Mouse (Mus musculus) retina, embryonic 14.5 days (tissue): ENCODE measurements around the gene Pdk1.
"Not testable (repeated sequence)": the region's sequence is repeated elsewhere in the genome, so short reads cannot be mapped to it uniquely, and the experiment has no call there.

ENCODE experiments used
- DNase-seq: peaks from one replicate; pipeline ENCODE4 v3.0.0-alpha.2; 2015; ENCODE audit warnings: low spot score

The Pdk1 gene

DNA sequence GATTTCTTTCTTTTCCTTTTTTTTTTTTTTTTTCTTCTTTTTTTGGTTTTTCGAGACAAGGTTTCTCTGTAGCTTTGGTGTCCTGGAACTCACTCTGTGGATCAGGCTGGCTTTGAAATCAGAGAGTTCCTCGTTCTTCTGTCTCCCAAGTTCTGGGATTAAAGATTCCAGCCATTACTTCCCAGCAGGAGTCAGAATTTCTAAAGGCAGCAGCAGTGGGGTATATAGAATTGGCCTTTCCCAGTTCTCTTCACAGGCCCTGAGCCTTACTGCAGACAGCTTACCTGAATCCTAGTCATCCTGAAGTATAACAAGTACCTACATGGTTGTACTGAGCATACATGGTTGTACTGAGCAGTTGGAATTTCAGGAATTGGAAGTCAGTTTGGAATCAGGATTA is 1.8 kb downstream of the Pdk1 start:
- no peak for DNase-seq

- no peak for DNase-seq
Observed at GRCm38 (mm10) chr2:71877865-71878264, 4.8 kb downstream of the Pdk1 start.

- no peak for DNase-seq
Observed at GRCm38 (mm10) chr2:71878441-71878840, 5.4 kb downstream of the Pdk1 start.

GRCm38 (mm10) chr2:71878943-71879342 is 5.9 kb downstream of the Pdk1 start:
- DNase-seq = no peak

- DNase-seq = no peak
Observed at GRCm38 (mm10) chr2:71882914-71883651, 10.1 kb downstream of the Pdk1 start.

GRCm38 (mm10) chr2:71887269-71887668 is 14.2 kb downstream of the Pdk1 start:
- DNase-seq = no peak

GRCm38 (mm10) chr2:71888437-71888836 is 15.4 kb downstream of the Pdk1 start:
- no peak for DNase-seq

GRCm38 (mm10) chr2:71891536-71891935 is 18.5 kb downstream of the Pdk1 start:
- peak; percentile 40 for DNase-seq

GRCm38 (mm10) chr2:71892741-71893349 is 19.8 kb downstream of the Pdk1 start:
- DNase-seq = no peak

GRCm38 (mm10) chr2:71895596-71896286 is 22.7 kb downstream of the Pdk1 start:
- no peak for DNase-seq

GRCm38 (mm10) chr2:71897420-71897819 is 24.4 kb downstream of the Pdk1 start:
- peak; percentile 33 for DNase-seq

- peak; percentile 77 for DNase-seq
Observed at GRCm38 (mm10) chr2:71898335-71898856, 25.4 kb downstream of the Pdk1 start.

DNA sequence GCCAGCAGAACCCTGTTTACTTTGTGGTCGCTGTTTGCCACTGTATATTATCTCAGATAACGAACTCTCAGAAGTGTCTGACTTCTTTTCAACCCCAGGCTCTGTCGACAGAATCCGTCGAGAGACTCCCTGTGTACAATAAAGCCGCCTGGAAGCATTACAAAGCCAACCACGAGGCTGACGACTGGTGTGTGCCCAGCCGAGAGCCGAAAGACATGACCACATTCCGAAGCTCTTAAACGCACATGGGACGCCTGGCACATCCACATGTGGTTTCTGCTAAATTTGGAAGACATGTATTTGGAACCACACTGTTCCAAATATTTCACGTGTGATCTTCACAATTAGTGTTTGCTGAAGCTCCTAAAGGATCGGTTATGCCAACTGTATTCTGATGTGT is 26.9 kb downstream of the Pdk1 start:
- DNase-seq = no peak

GRCm38 (mm10) chr2:71905154-71905553 is 32.1 kb downstream of the Pdk1 start:
- DNase-seq = no peak

GRCm38 (mm10) chr2:71906356-71906755 is 33.3 kb downstream of the Pdk1 start:
- DNase-seq = not testable (repeated sequence)

GRCm38 (mm10) chr2:71913911-71914310 is 40.9 kb downstream of the Pdk1 start:
- DNase-seq = no peak

- no peak for DNase-seq
Observed at GRCm38 (mm10) chr2:71919227-71919647, 46.2 kb downstream of the Pdk1 start.

DNA sequence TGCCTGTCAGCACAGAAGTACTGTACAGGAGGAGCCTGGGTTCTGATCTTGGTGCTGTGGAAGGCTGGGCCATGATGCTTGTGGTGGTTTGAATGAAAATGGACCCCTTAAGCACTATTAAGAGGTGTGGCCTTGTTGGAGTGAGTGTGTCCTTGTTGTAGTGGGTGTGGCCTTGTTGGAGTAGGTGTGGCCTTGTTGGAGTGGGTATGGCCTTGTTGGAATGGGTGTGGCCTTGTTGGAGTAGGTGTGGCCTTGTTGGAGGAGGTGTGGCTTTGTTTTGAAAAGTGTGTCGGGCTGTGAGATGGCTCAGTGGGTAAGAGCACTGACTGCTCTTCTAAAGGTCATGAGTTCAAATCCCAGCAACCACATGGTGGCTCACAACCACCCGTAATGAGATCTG is 51.9 kb downstream of the Pdk1 start:
- not testable (repeated sequence) for DNase-seq

DNA sequence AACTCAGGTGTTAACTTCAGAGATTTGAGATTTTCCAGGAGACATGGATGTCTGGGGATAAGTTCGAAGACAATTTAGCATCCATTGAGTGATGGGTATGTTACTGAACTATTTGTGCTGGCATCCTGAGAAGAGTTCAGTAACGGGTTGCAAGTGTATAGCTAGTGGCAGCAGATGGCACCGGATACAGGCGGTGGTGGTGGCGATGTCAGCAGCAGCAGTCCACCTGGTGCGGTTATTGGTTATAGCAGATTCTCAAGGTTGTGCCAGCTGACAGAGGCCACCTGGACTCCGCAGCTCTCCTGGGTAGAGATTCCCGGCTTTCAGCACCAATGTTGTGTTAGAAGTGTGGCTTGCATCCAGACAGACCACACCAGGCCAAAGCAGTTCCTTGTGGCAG is 61.0 kb downstream of the Pdk1 start:
- no peak for DNase-seq

DNA sequence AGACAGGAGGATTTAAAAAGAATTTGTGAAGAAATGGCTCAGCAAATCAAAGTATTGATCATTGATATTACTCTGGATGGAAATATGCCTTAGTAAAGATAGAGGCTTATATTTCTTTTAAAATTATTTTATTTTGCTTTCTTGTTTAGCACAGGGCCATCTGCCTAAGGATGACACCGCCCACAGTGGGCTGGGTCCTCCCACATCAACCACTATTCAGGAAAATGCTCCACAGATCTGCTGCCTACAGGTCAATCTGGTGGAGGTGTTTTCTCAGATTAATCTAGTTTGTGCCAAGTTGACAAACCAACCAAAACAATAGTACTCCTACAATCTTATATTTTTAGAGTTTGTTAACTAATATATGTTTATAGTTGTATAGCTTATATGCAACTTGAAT is 63.7 kb downstream of the Pdk1 start:
- DNase-seq = no peak

DNA sequence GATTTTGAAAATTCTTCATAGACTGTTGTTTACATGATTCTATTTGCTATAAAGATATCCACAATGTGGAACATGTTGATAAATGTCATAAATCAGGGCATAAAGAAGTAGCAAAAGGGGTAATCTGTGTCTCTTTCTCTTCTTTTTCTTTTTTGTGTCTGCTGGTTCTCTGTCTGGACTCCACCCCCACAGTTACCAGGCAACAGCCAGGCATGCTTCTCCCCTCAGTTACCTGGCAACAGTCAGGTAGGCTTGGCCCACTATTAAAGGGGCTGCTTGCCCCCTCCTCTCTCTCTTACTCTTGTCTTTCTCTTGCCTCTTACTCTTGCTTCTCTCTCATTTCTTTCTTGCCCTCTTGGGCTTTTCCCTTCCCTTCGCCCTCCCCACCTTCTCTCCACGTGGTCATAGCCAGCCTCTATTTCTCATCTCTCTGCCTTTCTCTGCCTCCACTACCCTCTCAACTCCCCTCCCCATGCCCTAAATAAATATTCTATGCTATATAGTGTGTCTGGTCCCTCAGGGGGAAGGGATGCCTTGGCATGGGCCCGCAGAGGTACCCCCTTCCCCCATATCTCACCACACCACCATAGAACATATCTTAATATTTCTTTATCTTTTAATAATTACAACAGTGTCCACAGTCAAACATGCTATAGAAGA is 64.8 kb downstream of the Pdk1 start:
- DNase-seq = no peak

DNA sequence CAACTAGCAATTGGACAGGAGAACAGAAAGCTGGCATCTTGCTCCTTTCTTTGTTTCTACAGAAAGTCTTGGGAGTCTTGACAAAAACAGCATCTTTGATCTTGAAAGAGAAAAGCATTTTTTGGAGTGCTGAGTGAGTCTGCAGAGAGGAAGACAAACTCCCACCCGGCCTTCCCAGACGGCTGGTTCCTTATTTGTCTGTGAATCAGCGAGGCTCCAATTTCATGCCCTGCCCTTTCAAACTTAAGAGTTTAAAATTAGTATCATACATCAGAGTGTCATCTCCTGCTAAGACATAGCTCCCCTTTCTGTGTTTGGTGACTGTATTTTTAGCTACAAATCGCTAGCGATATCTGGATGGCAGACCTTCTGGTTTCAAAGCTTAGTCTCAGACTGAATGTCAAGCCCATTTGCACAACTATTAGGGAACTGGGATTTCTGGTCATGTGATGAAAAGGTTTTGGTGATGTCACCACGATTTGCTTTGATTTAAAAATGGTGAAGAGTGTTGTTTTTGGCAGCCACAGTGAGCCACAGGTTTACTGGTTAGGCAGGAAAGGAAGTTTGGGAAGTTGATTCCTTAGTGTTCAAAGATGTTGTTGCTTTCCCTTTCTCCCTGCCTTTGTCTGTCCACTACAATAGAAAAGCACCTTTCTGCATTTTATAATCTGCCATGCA is 65.8 kb downstream of the Pdk1 start:
- no peak for DNase-seq
